Mouse (Mus musculus) limb, embryonic 14.5 days (tissue): ENCODE data around the gene Ifnl3. TPM values are rescaled to one million over a fixed set of nuclear protein-coding genes. Genes with fewer than 3 reads are reported as not detected.
"Not testable (repeated sequence)": the region's sequence is repeated elsewhere in the genome, so short reads cannot be mapped to it uniquely, and the experiment has no call there.

Source experiments
- ATAC-seq: fragments of 200-750 bp; cut with Nextera tagmentation; 2 replicates; pipeline ENCODE4 v1.8.0; 2017; ENCODE audit warnings: low read depth, moderate number of reproducible peaks, moderate TSS enrichment; ENCODE audit not compliant: low FRiP score
- DNase-seq: peaks from one replicate; pipeline ENCODE4 v3.0.0-alpha.2; 2015; ENCODE audit warnings: low spot score
- H3K27ac ChIP-seq: fragments of 300-500 bp; sonication (generic); replicated peaks from 2 replicates; pipeline ENCODE4 v1.5.1; 2014; ENCODE audit warnings: low read depth, mild to moderate bottlenecking, low read length, moderate library complexity, mixed read lengths
- H3K27me3 ChIP-seq: fragments of 300-500 bp; sonication (generic); 2 replicates; pipeline ENCODE4 v1.6.1; 2014; ENCODE audit warnings: low read length, mixed read lengths; ENCODE audit not compliant: control insufficient read depth, insufficient read depth
- H3K36me3 ChIP-seq: fragments of 300-500 bp; sonication (generic); 2 replicates; pipeline ENCODE4 v1.6.1; 2014; ENCODE audit warnings: mild to moderate bottlenecking, low read length, moderate library complexity, mixed read lengths; ENCODE audit not compliant: control insufficient read depth, insufficient read depth
- H3K4me1 ChIP-seq: fragments of 300-500 bp; sonication (generic); 2 replicates; pipeline ENCODE4 v1.6.1; 2014; ENCODE audit warnings: antibody characterized with exemption, low read length, mixed read lengths; ENCODE audit not compliant: control insufficient read depth, insufficient read depth
- H3K4me2 ChIP-seq: fragments of 300-500 bp; sonication (generic); replicated peaks from 2 replicates; pipeline ENCODE4 v1.6.1; 2014; ENCODE audit warnings: low read depth, mild to moderate bottlenecking, low read length, moderate library complexity; ENCODE audit not compliant: severe bottlenecking
- H3K4me3 ChIP-seq: fragments of 300-500 bp; sonication (generic); replicated peaks from 2 replicates; pipeline ENCODE4 v1.5.1; 2014; ENCODE audit warnings: low read length
- H3K9ac ChIP-seq: fragments of 300-500 bp; sonication (generic); 2 replicates; pipeline ENCODE4 v1.6.1; 2014; ENCODE audit warnings: mild to moderate bottlenecking, low read depth, low read length, moderate library complexity; ENCODE audit not compliant: severe bottlenecking
- H3K9me3 ChIP-seq: fragments of 300-500 bp; sonication (generic); 2 replicates; pipeline ENCODE4 v1.6.1; 2016; ENCODE audit warnings: low read length; ENCODE audit not compliant: control insufficient read depth
- POLR2A ChIP-seq: fragments of 200-500 bp; IDR thresholded peaks from 2 replicates; pipeline ENCODE4 v1.8.0; 2012; ENCODE audit warnings: inconsistent platforms, mild to moderate bottlenecking, moderate library complexity, borderline replicate concordance; ENCODE audit not compliant: insufficient read depth, insufficient read length; ENCODE audit errors: extremely low read depth
- WGBS: fragments of 180-500 bp; shearing (Covaris S2); extraction: QIAGEN DNeasy Blood & Tissue Kit; methylation state at CpG from one replicate; pipeline ENCODE4 v1.1.7; 2014; 5-methylcytosine and 5-hydroxymethylcytosine counted together
- polyA plus RNA-seq, 2 experiments: library from polyadenylated mRNA; depleted of rRNA in 1 of 2; stranded (reverse) in 1 of 2; unstranded in 1 of 2; fragments of >200 nt; fragmentation: Nextera tagmentation in 1 of 2; extraction: Ambion mirVana in 1 of 2; gene quantifications; 2 replicates each; pipeline versions ENCODE4 v1.2.1 to v1.2.3; 2012 to 2014

Gene Ifnl3
- polyA plus RNA-seq, 2 experiments: not detected

- H3K9me3 ChIP-seq: no peaks in the 10 kb centered on the region
- H3K27me3 ChIP-seq: no peaks in the 10 kb centered on the region
- no peak for TF ChIP-seq POLR2A
- H3K4me1 ChIP-seq: no peaks in the 10 kb centered on the region
- no peak overlapping the region; the same call in 1 of the 2 replicates for H3K9ac ChIP-seq
- peak overlapping the region; percentile 40 for H3K4me2 ChIP-seq
- DNase-seq (peak; percentile 48), ATAC-seq (no peak)
- no peak overlapping the region for H3K27ac ChIP-seq
- 3% methylated on average over 16 of the region's 16 CpGs for WGBS
- peak overlapping the region; percentile 20 for H3K4me3 ChIP-seq
- no peaks in the 10 kb centered on the region for H3K36me3 ChIP-seq
These were observed 34.6 kb upstream of the Ifnl3 start for GRCm38 (mm10) chr7:28488030-28488491.

- Histone ChIP-seq H3K36me3 (no peaks in the 10 kb centered on the region), H3K27ac (no peak overlapping the region), H3K4me3 (no peak overlapping the region), H3K4me1 (no peaks in the 10 kb centered on the region), H3K9ac (no peak overlapping the region), H3K27me3 (no peaks in the 10 kb centered on the region), H3K9me3 (no peaks in the 10 kb centered on the region), H3K4me2 (no peak overlapping the region)
- 5% methylated on average over 10 of the region's 10 CpGs for WGBS
- ATAC-seq: no peak
- peak; percentile 38 for DNase-seq
- TF ChIP-seq POLR2A: no peak
These were observed 32.2 kb upstream of the Ifnl3 start for GRCm38 (mm10) chr7:28490410-28490809.

DNA sequence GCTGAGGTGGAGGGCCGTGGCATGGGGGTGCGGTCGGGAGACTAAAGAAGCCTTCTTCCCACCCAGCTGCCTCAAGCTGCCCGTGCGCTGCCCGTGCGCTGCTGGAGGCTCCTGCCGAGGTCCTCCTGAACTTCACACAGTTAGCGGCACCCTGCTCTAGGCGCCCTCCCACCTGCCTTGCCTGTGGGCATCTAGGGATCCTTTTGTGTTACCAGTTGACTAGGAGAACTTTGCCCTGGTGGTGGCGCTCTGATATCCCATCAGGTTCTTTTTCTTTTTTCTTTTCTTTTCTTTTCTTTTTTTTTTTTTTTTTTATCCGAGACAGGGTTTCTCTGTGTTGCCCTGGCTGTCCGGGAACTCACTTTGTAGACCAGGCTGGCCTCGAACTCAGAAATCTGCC lies 31.7 kb upstream of the Ifnl3 start:
- Histone ChIP-seq H3K27me3 (no peaks in the 10 kb centered on the region), H3K9ac (no peak overlapping the region), H3K4me2 (no peak overlapping the region), H3K4me3 (no peak overlapping the region), H3K4me1 (no peaks in the 10 kb centered on the region), H3K9me3 (no peaks in the 10 kb centered on the region), H3K27ac (no peak overlapping the region), H3K36me3 (no peaks in the 10 kb centered on the region)
- ATAC-seq (no peak), DNase-seq (no peak)
- no peak for TF ChIP-seq POLR2A
- WGBS: 29% methylated on average over 14 of the region's 14 CpGs

DNA sequence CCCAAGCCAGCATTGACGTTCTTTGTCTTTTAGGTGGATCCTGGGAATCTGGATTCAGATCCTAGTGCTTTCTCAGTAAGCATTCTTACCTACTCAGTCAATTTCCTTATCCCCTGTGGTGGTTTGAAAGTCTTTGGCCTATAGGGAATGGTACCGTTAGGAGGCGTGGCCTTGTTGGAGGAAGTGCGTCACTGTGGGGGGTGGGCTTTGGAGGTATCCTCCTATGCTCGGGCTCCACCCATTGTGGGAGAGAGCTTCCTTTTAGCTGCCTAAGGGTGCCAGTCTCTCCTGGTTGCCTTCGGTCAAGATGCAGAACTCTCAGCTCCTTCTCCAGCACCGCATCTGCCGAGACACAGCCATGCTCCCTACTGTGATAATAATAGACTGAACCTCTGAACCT lies 30.3 kb upstream of the Ifnl3 start:
- Histone ChIP-seq H3K4me1 (no peaks in the 10 kb centered on the region), H3K9me3 (no peaks in the 10 kb centered on the region), H3K9ac (no peak overlapping the region), H3K36me3 (no peaks in the 10 kb centered on the region), H3K27me3 (no peaks in the 10 kb centered on the region), H3K4me3 (no peak overlapping the region), H3K27ac (no peak overlapping the region), H3K4me2 (no peak overlapping the region)
- ATAC-seq: no peak
- no peak for TF ChIP-seq POLR2A
- no peak for DNase-seq
- WGBS: 85% methylated on average over 8 of the region's 8 CpGs

- 71% methylated on average over 11 of the region's 11 CpGs for whole genome bisulfite sequencing
- ATAC-seq: no peak
These were observed 27.2 kb upstream of the Ifnl3 start for GRCm38 (mm10) chr7:28495426-28495825.

DNA sequence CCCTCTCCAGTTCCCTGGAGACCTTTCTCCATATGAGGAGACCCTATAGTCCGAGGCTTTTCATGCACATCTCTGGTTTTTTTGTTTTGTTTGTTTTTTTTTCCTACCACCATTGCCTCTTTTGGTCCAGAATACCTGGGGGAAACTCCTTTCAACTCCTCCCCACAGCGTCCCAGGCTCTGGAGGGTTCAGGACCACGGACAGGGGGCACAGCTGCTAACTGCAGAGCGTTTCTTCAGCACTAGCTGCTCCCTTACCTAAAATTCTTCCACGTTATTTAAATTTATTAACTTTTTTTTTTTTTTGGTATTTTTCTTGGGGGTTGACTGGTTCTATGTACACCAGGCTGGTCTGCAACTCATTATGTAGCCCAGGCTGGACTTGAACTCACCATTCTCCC lies 17.1 kb upstream of the Ifnl3 start:
- Histone ChIP-seq H3K27ac (no peak overlapping the region), H3K9me3 (peaks cover 8% of the 10 kb centered on the region; the same call in 1 of the 2 replicates), H3K4me1 (no peaks in the 10 kb centered on the region), H3K36me3 (no peaks in the 10 kb centered on the region), H3K27me3 (no peaks in the 10 kb centered on the region), H3K9ac (no peak overlapping the region), H3K4me3 (no peak overlapping the region), H3K4me2 (no peak overlapping the region)
- no peak for TF ChIP-seq POLR2A
- DNase-seq (peak; percentile 54), ATAC-seq (no peak)
- 5% methylated on average over 5 of the region's 5 CpGs for WGBS

More at GRCm38 (mm10) chr7:28495426-28495825, 27.2 kb upstream of the Ifnl3 start:
- Histone ChIP-seq H3K9me3 (no peaks in the 10 kb centered on the region), H3K4me2 (no peak overlapping the region), H3K36me3 (no peaks in the 10 kb centered on the region), H3K4me3 (no peak overlapping the region), H3K27me3 (no peaks in the 10 kb centered on the region), H3K4me1 (no peaks in the 10 kb centered on the region), H3K9ac (no peak overlapping the region), H3K27ac (no peak overlapping the region)
- no peak for DNase-seq
- TF ChIP-seq POLR2A: no peak

- H3K36me3 ChIP-seq, H3K9ac ChIP-seq, H3K4me2 ChIP-seq, H3K4me1 ChIP-seq, ATAC-seq, DNase-seq, H3K27ac ChIP-seq, H3K27me3 ChIP-seq, H3K9me3 ChIP-seq, H3K4me3 ChIP-seq: not testable (repeated sequence)
- 60% methylated on average over 1 of the region's 2 CpGs for whole genome bisulfite sequencing
These were observed 13.5 kb upstream of the Ifnl3 start for GRCm38 (mm10) chr7:28509121-28509520.

- H3K27ac ChIP-seq, H3K4me1 ChIP-seq, ATAC-seq, H3K9ac ChIP-seq, H3K9me3 ChIP-seq, H3K36me3 ChIP-seq, H3K4me3 ChIP-seq, DNase-seq, H3K4me2 ChIP-seq, H3K27me3 ChIP-seq: not testable (repeated sequence)
- 51% methylated on average over 8 of the region's 8 CpGs for WGBS
These were observed 12.1 kb upstream of the Ifnl3 start, which contains the start of gene Ifnl2 for GRCm38 (mm10) chr7:28510405-28510974. TSS of gene Ifnl2 (minus strand) at chr7:28510455.
